Mouse (Mus musculus) embryo, embryonic 11.5 days (tissue): Measurements from ENCODE around the gene BC017158.

Source experiments
- DNase-seq: peaks from one replicate; pipeline ENCODE4 v3.0.0-alpha.2; 2012; ENCODE audit warnings: low read depth, low spot score

The BC017158 gene

DNA sequence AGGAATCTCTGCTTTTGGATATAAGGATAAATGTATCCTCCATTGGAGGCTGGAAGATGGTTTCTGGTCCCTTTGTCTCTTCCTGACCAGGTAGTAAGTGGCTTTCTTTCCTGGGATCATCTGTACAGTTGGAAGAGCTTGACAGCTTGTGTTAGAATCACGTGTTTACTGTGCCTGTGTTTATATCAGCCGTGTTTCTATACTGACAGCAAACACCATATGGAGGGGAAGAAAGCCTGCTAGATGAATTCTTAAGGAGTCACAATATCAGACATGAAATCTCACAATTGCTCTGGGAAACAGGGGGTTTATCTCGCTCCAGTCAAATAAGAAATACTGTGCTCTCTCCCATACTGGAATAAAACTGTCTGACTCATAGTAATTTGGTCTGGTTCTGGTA, 11.2 kb upstream of the BC017158 start:
- no peak for DNase-seq

DNA sequence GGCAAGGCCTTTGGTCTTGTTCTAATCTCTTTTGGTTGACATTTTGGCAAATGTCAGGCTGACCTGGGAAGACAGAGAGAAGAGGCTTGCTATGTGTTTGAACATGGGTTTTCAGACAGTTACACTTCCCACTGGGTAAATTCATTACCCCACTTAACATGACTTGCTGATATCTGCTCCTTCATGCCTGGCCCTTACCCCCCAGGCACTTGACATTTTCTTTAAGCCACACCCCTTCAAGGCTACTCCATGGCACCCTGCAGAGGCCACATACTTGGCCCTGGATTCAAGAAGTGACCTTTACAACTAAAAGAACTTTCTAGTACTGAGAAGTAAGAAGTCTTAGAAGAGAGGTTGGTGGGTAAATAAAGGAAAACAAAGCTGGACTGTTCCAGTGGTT, 9.9 kb upstream of the BC017158 start:
- no peak for DNase-seq

DNA sequence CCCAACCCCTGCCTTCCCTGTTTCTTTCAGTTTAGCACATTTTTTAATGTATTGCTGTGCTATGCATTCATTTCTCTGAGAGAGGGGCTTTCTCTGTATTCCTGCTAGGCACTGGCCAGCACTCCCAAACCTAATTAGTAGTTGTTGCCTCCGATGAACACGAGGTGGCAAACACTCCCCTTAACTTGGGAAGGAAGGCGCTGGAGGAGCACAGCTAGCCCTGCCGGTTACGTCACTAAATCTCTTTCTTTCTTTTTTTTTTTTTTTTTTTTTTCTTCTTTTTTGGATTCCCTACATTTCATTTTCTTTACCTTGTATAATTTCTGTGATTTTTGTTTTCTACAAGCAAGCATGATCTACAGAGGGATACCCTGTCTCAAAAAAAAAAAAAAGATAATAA, 6.9 kb upstream of the BC017158 start:
- no peak for DNase-seq

DNA sequence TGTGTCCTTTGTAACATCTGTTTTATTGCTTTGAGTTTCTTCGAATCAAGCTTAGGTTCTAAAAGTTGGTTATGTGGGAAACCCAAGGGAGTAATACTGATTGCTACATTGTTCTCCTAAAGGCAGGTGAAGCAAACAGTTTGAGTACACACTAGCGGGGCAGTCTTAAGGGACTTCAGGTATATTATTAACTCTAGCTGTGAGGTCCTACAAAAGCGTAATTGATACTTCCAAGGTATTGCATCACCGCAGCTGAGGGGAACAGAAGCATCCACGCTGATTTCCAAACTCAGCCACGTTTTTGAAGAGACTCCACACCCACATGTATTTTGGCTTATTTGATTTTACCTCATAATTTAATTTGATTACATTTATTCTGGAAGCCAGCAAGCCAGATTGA, 6.2 kb upstream of the BC017158 start:
- no peak for DNase-seq

DNA sequence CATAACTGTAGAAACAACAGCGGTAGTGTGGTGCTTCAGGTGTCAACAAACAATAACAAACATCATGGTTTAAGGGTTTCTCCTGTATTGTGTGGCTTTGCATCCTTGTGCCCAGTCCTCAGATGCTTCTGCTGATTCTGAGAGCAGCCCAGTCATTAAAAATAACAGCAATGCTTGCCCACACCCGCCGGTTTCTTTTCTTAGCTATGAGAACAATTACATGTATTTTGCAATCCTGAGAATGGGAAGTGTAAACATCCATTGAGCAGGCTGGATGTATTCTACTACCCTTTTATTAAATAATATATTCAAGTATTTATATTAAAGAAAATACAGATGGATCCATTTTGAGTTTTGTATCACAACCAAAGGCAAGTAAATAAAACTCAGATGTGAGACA, 4.2 kb upstream of the BC017158 start:
- no peak for DNase-seq

DNA sequence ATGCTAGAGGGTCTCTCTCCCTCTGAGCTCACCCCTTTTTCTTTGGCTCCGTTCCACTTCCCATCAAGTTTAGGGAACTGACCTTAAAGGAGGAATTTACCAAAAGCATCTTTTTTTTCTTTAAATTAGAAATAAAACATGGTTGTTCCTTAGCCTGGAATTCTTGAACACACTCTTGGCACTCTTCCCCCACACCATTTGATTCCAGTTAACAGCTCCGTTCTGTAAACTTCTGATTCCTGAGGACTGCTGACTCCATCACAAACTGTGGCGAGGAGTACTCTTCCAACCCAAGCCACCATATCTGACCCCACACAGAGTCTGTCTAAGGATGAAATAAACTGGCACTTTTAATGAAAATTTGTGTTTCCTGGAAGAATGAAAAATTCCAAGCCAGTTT, 3.0 kb upstream of the BC017158 start:
- no peak for DNase-seq

DNA sequence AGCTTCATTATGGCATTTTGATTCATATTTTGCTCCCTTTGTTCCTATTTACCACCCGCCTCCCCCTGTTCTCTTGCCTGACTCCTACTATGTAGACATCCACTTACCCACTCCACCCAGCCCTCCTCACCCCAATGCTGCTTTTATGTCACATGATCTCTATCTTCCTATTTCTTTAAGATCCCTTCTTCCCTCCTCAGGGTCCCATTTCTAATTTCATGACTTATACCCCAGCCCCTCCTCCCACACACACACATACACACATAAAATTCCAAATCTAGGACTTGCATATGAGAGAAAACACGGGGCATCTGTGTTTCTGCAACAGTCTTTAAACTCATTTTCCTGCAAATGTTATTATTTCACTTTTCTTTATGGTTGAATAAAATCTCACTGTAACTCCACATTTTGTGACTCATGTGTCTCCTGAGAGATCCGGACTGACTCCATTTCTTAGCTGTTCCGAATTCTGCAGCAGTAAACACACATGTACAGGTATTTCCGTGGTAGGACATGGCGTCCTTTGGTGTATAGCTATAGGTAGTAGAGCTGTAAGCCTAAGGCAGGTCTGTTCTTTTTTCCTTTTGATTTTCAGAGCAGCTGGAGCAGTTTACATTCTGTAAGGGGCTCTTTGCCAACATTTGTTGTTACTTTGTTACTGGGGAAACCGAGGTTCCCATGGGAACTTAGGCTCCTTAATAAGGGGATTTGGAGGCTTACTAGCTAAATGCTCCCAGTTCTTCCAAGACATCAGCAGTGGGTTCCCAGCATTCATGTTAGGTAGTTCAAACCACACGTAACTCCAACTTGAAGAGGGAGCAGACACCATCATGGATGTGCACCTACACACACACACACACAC, 742 bp upstream of the BC017158 start:
- DNase-seq, result no peak

DNA sequence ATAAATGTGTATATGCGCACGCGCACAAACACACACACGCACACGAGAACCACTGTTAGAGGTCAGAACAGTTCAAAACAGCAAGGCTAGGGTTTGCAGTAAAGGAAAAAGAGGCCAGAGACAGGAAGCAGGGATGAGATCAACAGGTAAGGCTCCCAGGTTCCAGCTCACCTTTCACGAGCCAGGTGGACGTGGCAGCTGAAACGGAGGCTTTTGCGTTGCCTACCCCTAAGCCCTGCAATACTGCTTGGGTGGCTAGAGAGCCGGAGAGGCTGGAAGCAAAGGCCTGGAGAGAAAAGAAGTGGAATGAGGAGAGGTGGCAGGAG, 716 bp downstream of the BC017158 start:
- DNase-seq, result no peak

DNA sequence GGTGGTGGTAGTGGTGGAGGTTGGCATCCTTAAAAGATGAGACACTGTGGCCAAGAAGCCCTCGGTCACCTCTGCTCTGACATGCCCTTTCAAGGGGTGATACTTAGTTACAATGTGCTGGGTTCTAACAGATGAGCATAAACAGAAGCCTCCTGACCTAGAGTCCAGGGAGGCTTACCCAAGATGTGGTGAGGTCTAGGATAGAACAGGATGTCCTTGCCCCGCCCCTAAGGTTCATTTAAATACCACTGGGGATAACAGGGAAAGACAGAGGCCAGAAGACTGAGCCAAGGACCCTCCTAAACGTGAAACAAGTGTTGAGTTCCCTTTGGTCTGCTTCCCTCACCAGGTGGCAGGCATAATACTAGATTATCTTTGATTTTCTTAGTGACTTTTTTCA, 1.5 kb downstream of the BC017158 start:
- no peak for DNase-seq

DNA sequence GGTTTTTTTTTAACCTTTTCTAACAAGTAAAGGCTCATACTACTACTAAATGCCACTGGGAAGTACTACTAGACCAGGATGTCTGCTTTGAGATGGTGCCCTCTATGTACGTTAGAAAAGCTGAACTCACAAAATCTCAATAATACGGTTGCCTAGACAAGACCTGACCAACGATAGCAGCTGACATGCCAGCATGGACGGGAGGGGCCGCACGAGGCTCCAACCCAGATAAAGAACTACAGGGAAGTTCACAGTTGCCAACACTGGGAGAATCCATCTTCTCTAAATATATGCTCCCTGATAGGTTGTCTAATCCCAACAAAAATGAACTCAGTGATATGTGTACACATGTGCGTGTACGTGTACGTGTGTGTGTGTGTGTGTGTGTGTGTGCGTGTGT, 3.2 kb downstream of the BC017158 start:
- DNase-seq, result no peak

DNA sequence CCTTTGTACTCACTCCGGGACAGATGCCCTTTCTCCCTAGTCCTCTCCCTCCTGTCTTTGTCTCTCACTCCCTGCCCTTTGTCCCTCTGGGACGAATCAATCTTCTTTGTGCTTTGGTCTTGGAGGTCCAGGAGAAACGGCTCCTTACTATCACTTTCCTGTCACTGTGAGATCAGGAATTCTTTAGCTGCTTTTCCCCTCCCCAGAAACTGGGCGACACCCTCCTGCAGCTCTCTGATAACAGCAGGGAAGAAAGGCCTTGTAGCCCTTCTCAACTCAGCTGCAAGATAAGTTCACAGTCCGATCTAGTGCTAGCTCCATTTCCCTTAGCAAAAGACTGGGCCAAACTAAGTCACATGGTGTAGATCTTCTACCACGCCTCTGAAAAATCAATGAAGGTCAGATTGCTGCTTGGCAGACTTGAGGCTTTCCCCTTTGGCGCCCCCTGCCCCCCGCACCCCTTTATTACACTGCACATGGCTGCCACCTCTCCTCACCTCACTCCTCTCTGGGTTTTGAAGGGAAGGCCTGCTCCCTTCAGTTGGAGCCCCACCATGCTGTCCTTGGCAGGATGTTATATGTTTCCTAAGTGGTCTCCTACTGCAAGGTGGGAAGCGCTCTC, 8.9 kb downstream of the BC017158 start:
- DNase-seq, result no peak

DNA sequence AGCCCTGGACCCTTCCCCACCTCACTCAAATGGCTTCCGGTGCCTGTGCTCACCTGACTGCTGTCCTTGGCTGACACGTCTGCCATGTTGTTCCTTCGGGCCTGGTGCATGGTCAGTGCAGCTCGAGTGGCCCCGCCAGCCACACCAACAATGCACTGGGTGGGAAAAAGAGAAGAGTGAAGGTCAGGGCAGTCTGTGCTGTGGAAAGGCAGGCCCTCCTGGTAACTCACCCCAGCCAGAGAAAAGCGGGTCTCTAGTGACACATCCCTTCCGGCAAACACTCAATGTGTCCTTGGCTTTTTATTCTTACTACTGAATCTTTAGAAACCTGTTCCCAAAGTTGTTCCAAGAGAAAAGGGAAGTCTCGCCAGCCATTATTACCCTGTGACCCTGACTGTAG, 12.9 kb downstream of the BC017158 start:
- no peak for DNase-seq

DNA sequence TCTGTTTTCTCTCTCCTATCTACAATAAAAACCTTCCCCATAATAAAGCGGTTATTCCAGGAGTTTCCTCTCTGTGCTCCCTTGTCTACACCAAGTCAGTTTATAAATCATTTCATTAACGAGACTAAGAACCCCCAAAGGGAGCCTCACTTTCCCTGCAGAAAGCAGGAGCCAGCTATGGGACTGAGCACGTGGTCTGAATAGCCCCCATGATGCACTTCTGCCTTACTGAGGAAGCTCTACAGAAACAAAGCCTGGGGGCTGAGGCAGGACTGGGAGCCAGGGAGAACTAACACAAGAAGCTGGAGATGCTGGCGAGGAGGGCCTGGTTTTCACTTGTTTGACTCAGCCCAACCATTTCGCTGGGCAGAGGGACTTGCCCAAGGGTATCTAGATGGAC, 13.9 kb downstream of the BC017158 start:
- no peak for DNase-seq

DNA sequence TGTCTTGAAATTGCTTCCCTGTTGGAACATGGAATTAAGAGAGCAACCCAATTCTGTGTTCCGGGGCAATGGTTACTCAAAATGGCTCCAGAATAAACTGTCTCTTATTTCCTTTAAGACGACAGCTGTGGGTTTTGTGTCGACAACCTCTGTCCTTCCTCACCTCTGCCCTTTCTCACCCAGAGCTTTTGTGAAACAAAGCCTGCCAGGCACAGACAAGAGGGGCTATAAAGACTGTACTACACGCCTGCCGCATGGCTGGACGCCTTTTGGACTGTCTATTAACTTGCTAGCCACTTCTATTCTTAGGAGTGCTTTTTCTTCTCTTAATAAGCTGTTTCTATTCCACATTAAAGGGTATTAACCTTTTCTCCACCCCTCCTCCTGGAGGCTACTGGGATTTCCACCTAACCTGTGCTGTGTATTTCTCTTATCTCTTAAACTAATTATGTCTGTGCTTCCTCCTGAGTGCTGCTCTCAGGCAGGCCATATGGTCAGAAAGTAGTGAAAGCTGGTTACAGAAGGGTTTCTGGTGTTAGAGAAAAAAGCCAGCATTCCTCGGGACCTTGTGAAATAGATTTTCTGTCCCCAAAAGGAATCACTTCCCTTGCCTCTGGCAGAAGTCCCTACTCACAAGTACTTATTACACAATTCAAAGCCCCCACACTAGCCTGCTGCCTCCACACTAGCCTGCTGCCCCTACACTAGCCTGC, 15.3 kb downstream of the BC017158 start:
- no peak for DNase-seq

DNA sequence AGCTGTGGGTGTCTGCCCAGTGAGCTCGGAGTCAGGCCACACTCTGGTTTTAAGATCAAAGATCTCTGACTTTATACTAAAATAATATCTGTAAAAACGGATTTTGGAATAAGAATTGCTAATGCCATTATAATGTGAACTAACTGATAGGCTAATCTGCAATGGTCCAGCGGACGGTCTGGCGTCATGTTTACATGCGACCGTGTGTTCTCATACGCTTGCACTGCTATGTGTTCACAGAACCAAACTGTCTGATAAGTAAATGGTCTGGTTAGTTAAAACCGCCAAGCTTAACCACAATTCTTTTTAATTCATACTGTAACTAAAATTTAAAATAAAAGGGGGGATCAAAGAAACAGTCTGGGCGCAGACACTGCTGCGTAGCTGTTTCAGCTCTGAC, 16.2 kb downstream of the BC017158 start:
- DNase-seq, result no peak

DNA sequence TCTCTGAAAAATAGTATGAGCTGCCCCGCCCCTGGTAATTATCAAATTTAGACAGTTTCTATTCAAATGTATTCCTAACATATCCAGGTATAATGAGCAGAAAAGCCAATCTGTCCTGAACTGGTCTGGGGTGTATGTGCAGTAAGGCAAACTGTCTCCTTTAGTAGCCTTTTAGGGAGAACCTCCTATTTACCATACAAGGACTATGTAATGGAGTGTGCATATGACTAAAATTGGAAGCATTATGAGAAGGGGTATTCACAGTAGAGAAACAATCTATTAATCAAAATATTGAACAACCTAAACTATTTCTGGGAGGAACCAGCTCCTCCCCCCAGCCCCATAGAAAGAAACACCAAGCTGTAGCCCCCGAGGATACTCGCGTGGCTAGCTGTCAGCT, 18.2 kb downstream of the BC017158 start:
- DNase-seq, result no peak

DNA sequence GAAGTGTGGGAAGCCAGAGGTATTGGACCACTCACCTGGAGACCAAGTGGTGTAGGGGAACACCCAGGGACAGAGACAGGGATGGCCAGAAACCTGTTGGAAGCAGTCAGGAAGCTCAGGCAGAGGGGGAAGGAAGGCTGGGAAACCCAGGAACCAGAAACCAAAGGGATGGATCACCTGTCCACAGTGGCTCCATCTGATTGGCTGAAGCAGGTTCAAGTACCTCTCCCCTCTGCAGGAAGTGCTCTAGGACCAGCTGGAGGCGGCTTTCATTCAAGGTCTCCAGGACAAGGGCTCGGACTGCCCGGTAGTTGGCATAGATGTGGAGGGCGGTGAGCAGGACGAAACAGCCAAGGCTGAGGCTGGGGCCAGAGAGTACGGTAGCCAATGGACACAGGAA, 21.9 kb downstream of the BC017158 start:
- no peak for DNase-seq

DNA sequence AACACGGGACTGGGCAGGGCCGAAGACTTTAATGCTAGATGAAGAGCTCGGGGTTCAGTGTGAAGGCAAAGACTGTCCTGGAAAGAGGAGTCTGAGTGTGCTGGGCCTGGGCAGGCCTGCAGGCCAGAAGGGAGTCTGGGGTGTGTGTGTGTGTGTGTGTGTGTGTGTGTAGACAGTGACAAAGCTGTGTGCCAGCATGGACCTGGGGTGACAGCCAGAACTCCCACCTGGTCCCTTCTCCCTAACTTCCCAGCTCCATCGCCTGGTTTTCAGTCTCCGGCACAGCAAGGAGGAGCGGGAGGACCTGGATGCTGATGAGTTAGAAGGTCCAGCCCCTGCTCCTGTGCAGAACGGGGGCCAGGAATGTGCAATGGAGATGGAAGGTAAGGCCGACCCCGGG, 26.5 kb downstream of the BC017158 start:
- no peak for DNase-seq

DNA sequence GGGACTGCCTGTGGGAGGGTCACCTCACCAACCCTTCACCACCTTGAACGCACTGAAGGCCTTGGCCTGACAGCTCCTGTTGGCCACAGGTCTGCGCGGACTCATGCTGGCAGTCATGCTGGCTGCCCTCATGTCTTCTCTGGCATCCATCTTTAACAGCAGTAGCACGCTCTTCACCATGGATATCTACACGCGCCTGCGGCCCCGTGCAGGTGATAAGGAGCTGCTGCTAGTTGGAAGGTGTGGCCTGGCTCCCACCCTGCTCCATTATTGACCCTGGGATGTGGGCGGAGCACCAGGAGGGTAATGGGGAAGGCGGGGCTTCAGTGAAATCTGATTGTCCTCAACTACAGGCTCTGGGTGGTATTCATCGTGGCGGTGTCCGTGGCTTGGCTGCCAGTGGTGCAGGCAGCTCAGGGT, 27.5 kb downstream of the BC017158 start:
- DNase-seq, result no peak

DNA sequence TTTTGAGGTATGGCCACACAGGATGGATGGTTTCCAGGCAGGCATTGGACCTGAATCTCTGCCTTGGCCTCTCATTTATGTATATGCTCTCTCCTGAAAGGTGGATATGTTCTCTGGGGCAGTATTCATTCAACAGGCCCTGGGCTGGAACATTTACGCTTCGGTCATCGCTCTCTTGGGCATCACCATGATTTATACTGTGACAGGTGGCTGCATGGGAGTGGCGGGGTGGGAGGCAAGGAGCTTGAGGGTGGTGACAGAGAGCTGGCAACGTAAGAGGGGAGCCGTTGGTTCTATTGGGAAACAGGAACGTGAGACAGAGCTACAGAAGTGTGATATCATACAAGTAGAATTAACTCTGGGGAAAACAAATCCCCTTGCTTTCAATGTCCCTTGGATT, 30.2 kb downstream of the BC017158 start:
- DNase-seq, result no peak

DNA sequence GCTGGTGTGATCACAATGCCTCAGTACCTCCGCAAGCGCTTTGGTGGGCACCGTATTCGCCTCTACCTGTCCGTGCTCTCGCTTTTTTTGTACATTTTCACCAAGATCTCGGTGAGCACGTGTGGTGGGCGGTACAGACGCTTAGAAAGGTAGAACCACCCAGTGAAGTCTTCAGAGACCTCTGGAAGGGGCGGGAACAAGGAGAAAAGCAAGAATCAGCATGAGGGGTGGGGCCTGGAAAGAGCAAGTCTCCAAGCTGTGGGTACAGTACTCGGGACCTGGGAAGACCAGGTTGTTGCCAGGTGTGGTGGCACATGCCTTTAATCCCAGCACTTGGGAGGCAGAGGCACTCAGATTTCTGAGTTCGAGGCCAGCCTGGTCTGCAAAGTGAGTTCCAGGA, 30.6 kb downstream of the BC017158 start:
- no peak for DNase-seq

DNA sequence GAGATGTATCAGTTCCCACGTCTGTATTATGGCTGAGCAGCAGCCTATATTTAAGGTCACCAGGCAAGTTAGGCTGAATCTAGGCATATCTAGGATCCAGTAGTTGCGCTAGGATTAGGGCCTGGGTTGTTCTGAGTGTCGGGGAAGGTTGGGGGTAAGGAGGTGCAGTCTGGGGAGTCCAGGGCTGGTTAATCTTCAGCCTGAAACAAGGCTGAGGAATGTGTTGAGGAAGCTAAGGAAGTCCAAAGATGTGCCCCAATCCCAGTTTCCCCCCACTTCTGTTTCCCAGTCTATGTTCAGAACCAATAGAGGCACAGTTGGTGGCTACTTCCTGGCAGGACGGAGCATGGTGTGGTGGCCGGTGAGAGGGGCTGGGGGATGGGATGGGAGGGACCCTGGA, 31.9 kb downstream of the BC017158 start:
- no peak for DNase-seq

DNA sequence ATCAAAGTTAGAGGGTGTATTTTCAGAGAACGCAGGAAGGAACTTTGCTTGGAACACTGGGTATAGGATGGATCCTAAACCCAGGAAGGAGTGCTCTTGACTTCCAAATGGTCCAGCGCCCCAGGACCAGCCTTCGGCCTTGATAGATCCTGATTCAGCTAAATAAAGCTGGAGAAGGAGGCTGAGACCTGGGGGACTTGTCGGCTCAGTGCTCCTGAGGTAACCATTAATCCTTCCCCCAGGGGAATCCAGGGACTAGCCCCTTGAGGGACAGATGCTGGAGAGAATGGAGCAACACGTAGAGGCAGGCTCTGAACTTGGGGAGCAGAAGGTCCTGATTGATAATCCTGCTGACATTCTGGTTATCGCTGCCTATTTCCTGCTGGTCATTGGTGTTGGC, 32.6 kb downstream of the BC017158 start, which contains the start of gene Slc5a2:
Gene Slc5a2 (plus strand): TSS at position 247 of the 400 bp plus-strand sequence.
- DNase-seq, result no peak
